Mouse (Mus musculus) brain, embryonic 14.5 days (tissue): ENCODE results near the gene Fgf14.

Experiments
- CTCF ChIP-seq: fragments of 200-500 bp; IDR thresholded peaks from 2 replicates; pipeline ENCODE4 v1.5.1; 2012; ENCODE audit warnings: inconsistent platforms, mild to moderate bottlenecking, moderate library complexity, borderline replicate concordance; ENCODE audit not compliant: insufficient read depth, insufficient read length; ENCODE audit errors: extremely low read depth
- POLR2A ChIP-seq: fragments of 200-500 bp; IDR thresholded peaks from 2 replicates; pipeline ENCODE4 v1.6.1; 2012; ENCODE audit warnings: mild to moderate bottlenecking, inconsistent platforms, borderline replicate concordance; ENCODE audit not compliant: poor library complexity, insufficient read depth, insufficient read length, severe bottlenecking; ENCODE audit errors: extremely low read depth

GRCm38 (mm10) chr14:124040651-124041050 is 636.3 kb downstream of the Fgf14 start:
- TF ChIP-seq CTCF (no peak), POLR2A (no peak)
